Mouse (Mus musculus) liver, adult 2 months (tissue): Measurements from ENCODE around the gene Sh3bgrl2.

Source experiments
- CTCF ChIP-seq: fragments of 200-500 bp; IDR thresholded peaks from 2 replicates; pipeline ENCODE4 v1.5.1; 2011; ENCODE audit warnings: low read depth, low read length, control low read depth
- POLR2A ChIP-seq: fragments of 200-500 bp; IDR thresholded peaks from 2 replicates; pipeline ENCODE4 v1.6.1; 2011; ENCODE audit warnings: low read length, control low read depth; ENCODE audit not compliant: insufficient read depth; ENCODE audit errors: extremely low read depth

DNA sequence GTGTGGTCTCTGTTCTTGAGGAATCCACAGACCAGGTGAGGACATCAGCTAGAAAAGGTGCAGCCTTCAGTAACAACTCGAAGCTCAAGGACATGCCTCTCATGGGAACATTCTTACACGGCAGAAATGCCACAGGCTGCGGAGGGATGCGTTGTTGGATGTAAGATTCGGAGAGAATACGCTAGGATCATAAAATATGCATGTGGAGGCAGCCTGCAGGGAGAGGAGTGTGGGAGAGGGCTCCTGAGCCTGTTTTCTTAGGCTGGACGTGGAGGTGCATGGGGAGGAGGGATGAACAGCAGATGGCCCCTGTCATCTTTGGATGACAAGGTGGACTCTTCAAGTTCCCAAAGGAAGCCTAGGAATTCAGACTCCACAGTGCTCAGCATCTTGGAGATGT lies 3.0 kb downstream of the Sh3bgrl2 start:
- TF ChIP-seq CTCF = no peak
- no peak for TF ChIP-seq POLR2A
